Mouse (Mus musculus) spleen, embryonic (tissue): ENCODE measurements around the gene Ror2.

ENCODE experiments used
- CTCF ChIA-PET: fragments of 350-600 bp; sonication (Branson Sonifier 250); formaldehyde crosslinking; loops from one replicate; lab custom pipeline; 2022; lab: Charles Lee

The Ror2 gene

GRCm38 (mm10) chr13:53195951-53196677 lies 89.8 kb downstream of the Ror2 start:
- CTCF ChIA-PET, result no interaction called here

DNA sequence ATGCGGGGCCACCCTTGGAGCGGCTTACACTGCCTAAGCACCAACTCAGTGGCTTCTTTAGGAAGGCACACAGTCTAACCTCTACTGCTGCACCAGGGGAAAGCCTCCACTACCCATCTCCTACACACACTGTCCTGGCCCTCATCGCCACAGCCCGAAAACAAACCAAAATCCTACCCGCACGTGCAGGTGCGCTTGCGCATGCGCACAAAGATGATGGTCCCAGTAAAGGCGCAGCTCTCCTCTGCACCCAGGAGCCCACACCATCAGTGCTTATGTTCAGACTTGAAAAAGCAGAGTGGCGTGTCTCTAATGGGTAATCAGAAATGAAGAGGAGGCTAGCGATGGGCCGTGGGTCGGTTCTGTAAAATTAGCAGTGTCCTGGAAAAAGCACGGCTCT lies 91.6 kb downstream of the Ror2 start:
- CTCF ChIA-PET, result no interaction called here

DNA sequence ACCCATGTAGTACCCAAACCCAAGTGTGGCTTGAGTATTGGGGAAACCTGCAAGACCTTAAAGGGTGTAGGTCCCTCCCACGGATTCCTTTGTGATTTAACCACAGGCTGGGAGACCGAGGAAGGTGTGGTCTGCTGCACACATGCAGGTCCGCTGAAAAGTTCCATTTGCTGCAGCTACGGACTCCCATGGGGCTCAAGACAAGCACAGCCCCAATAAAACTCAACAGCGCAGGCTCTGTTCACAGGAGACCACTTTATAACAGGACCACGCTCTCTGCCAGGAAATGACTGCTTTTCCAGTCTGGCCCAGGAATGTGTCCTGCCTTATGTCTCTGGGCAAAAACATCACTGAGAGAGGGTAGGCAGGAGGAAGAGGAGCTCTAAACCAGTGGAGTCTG lies 92.2 kb downstream of the Ror2 start:
- CTCF ChIA-PET, result no interaction called here

GRCm38 (mm10) chr13:53192286-53192685 lies 93.6 kb downstream of the Ror2 start:
- CTCF ChIA-PET, result no interaction called here

DNA sequence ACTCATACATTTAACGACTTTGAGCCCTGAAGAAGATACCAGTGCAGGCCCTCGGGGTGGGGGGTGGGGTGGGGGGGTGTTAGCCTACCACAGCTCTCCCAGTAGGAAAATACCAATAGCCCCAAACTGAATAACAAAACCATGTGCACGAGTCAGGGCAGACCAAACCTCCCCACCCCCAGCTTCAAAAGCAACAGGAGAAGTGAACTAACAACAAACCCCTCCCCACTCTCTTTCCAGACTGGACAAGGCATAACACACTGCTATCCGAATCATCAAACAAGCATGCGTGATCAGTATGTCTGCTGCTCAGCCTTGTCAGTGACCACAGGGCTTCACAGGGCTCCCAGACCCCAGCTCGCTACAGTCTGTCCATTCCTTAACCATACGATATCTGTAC lies 94.3 kb downstream of the Ror2 start:
- CTCF ChIA-PET, result no interaction called here

- CTCF ChIA-PET, result no interaction called here
Measured at GRCm38 (mm10) chr13:53188935-53189334, 97.0 kb downstream of the Ror2 start.

- CTCF ChIA-PET, result no interaction called here
Measured at GRCm38 (mm10) chr13:53184858-53185257, 101.1 kb downstream of the Ror2 start.

DNA sequence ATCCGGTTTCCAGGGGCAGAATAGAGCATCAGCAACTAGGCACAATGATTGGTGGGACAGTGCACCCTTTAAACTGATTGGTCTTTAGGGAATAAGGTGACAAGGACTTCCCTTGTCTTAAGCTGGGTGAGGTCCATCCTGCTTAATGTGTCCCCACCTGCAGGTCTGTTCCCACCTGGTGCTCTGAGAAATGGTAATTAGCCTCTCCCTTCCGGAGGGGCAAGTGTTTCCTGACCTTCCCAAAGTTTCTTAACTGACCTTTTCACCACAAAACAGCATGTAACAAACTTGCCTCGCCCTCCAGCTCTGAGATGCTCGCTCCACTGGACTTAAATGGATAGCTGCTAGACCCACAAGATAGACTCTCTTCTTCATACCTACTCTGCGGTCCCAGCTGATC lies 101.8 kb downstream of the Ror2 start:
- CTCF ChIA-PET, result interaction anchor here (0.6 kb wide), 2 partner anchors 120 to 496 kb away, joined by 3 to 21 read pairs; no protein-coding TSS in a partner anchor

- CTCF ChIA-PET, result no interaction called here
Measured at GRCm38 (mm10) chr13:53183161-53183577, 102.8 kb downstream of the Ror2 start.

GRCm38 (mm10) chr13:53178594-53178993 lies 107.3 kb downstream of the Ror2 start:
- CTCF ChIA-PET, result no interaction called here

DNA sequence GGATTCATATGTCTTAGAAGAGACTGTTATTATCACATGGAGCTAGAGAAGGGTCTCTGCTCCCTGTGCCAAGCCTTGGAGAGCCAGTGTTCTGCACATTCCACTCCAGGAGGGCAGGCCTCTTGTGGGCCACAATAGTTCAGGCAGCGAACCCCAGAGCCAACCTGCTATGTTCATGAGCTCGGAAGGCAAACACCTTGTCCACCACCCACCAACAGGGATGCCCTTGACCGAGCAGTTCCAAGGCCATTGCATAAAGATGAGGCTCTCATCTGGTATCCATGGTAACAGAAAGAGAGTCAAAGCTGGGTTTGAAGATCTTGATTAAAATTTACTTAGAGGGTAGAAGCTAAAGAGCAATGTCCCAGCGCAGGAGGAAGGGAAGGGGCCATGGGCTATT lies 107.8 kb downstream of the Ror2 start:
- CTCF ChIA-PET, result no interaction called here

GRCm38 (mm10) chr13:53177424-53177718 lies 108.6 kb downstream of the Ror2 start:
- CTCF ChIA-PET, result no interaction called here

GRCm38 (mm10) chr13:53176695-53177423 lies 109.1 kb downstream of the Ror2 start:
- CTCF ChIA-PET, result no interaction called here

DNA sequence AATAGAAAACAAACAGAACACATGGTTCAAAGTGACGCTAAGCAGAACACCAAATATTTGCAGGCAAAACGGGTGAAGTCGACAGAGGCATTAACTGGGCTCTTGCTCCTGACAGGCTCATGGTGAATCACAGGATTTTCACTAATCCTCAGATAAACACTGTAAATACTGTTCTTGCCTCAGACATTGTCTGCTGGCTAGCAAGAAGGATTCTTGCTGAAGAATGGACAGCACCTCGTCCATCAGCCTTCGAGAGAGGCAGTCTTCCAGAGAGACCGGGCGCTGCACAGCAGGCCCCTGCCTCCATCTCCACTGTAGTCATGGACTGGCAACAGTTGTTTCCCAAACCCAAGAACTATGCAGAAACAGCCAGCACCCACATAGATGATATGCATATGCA lies 110.9 kb downstream of the Ror2 start:
- CTCF ChIA-PET, result no interaction called here

- CTCF ChIA-PET, result no interaction called here
Measured at GRCm38 (mm10) chr13:53163671-53164070, 122.3 kb downstream of the Ror2 start.

DNA sequence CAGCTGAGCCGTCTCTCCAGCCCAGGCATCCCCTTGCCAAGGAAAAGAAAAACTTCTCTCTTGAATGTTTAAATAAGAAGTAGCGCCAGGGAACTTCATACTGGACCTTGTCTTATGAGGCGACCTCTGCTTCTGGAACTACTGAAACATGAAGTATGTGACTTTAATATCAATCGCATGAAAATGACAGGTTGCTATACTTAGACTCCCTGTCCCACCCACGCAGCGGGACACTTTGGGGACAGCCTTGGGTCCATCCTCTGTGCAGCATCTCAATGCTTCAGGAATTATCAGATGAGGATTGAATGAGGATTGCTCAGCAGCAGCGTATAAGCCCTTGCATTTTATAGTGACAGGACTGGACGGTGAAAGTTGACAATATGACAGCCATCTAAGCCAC lies 122.9 kb downstream of the Ror2 start:
- CTCF ChIA-PET, result no interaction called here

- CTCF ChIA-PET, result no interaction called here
Measured at GRCm38 (mm10) chr13:53159501-53159900, 126.4 kb downstream of the Ror2 start.

GRCm38 (mm10) chr13:53158405-53159005 lies 127.4 kb downstream of the Ror2 start:
- CTCF ChIA-PET, result no interaction called here

DNA sequence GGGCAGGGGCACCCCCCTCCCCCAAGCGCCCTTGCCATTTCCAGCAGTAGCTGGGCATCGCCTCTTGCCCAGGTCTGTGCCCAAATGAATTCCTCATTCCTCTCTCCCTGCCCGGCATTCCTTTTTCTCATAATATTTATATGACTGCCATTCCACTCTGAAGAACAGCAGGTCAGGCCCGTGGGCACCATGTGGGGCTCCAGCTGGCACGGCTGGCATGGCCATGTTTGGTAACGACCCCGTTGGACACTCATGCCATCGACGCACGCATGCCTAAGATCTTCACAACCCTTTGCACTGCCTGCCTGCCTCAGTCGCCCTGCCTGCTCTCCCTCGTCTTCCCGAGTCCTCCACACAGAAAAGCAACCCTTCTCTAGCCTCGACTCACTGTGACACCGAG lies 129.0 kb downstream of the Ror2 start:
- CTCF ChIA-PET, result no interaction called here

- CTCF ChIA-PET, result no interaction called here
Measured at GRCm38 (mm10) chr13:53156282-53156681, 129.6 kb downstream of the Ror2 start.

GRCm38 (mm10) chr13:53145511-53145910 lies 140.4 kb downstream of the Ror2 start:
- CTCF ChIA-PET, result no interaction called here

DNA sequence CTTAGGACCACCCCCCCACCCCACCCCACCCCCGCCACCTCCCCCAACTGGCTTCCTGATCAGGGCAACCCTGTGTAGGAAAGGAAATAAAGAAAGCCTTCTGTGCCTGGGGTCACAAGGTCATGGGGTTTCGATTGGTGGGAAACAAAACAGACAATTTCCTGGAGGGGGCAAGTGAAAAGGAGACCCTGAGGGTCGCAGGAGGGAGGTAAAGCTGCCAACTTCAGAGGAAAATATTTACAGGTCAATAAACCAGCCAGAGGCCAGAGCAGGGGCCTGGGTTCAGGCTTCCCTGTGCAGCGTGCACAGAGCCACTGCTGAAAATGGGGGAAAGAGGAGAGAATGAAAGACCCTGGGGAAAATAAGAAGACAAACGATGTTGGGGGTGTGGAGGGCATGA lies 142.8 kb downstream of the Ror2 start:
- CTCF ChIA-PET, result no interaction called here

- CTCF ChIA-PET, result no interaction called here
Measured at GRCm38 (mm10) chr13:53142268-53142667, 143.7 kb downstream of the Ror2 start.
